Mouse (Mus musculus) thymus, postnatal 10 days (tissue): ENCODE data around the gene Kiss1r.
"Not testable (repeated sequence)": the region's sequence is repeated elsewhere in the genome, so short reads cannot be mapped to it uniquely, and the experiment has no call there.

Source experiments
- DNase-seq, 2 experiments: peaks; one replicate each; pipeline ENCODE4 v3.0.0; 2021; ENCODE audit warnings: low spot score in 2 of 2

The Kiss1r gene

GRCm38 (mm10) chr10:79916808-79917531, at the start of gene Kiss1r:
Kiss1r (plus strand) TSS chr10:79916971.
- DNase-seq, result peak; percentile 70 to 82

- DNase-seq, result no peak
Measured at GRCm38 (mm10) chr10:79871845-79872244, 44.9 kb upstream of the Kiss1r start.

GRCm38 (mm10) chr10:79872862-79873261, 43.9 kb upstream of the Kiss1r start:
- DNase-seq, result no peak

GRCm38 (mm10) chr10:79873313-79873712, 43.5 kb upstream of the Kiss1r start:
- DNase-seq, result no peak

- no peak for DNase-seq
Measured at GRCm38 (mm10) chr10:79873715-79874289, 43.0 kb upstream of the Kiss1r start.

GRCm38 (mm10) chr10:79874290-79874862, 42.4 kb upstream of the Kiss1r start, which contains the start of the genes Prtn3 and Plppr3:
Prtn3 (plus strand) TSS chr10:79874476.
Plppr3 (minus strand) TSS chr10:79874634.
- DNase-seq, result no peak

GRCm38 (mm10) chr10:79877174-79877573, 39.6 kb upstream of the Kiss1r start:
- no peak for DNase-seq

- no peak for DNase-seq
Measured at GRCm38 (mm10) chr10:79877757-79878156, 39.0 kb upstream of the Kiss1r start.

GRCm38 (mm10) chr10:79879527-79879926, 37.2 kb upstream of the Kiss1r start:
- no peak for DNase-seq

GRCm38 (mm10) chr10:79880721-79881120, 36.0 kb upstream of the Kiss1r start:
- DNase-seq, result no peak

- no peak for DNase-seq
Measured at GRCm38 (mm10) chr10:79881981-79882380, 34.8 kb upstream of the Kiss1r start.

GRCm38 (mm10) chr10:79883297-79884084, 33.3 kb upstream of the Kiss1r start:
- peak; percentile 32 to 75 for DNase-seq

- DNase-seq, result no peak
Measured at GRCm38 (mm10) chr10:79884446-79884845, 32.3 kb upstream of the Kiss1r start.

GRCm38 (mm10) chr10:79884938-79885337, 31.8 kb upstream of the Kiss1r start:
- not testable (repeated sequence) for DNase-seq

GRCm38 (mm10) chr10:79886054-79886453, 30.7 kb upstream of the Kiss1r start, which contains the start of gene Elane:
Elane (plus strand) TSS chr10:79886247.
- no peak for DNase-seq

- DNase-seq, result no peak
Measured at GRCm38 (mm10) chr10:79886611-79887010, 30.2 kb upstream of the Kiss1r start.

- DNase-seq, result no peak
Measured at GRCm38 (mm10) chr10:79889386-79889785, 27.4 kb upstream of the Kiss1r start.

- DNase-seq, result no peak
Measured at GRCm38 (mm10) chr10:79890670-79891069, 26.1 kb upstream of the Kiss1r start, which contains the start of gene Cfd. Cfd (plus strand) TSS chr10:79890853.

GRCm38 (mm10) chr10:79892451-79893118, 24.2 kb upstream of the Kiss1r start:
- peak; percentile 69 to 88 for DNase-seq

- DNase-seq, result no peak
Measured at GRCm38 (mm10) chr10:79896306-79896705, 20.5 kb upstream of the Kiss1r start.

GRCm38 (mm10) chr10:79896814-79897213, 20.0 kb upstream of the Kiss1r start:
- DNase-seq, result no peak
